Mouse (Mus musculus) right cerebral cortex, postnatal 25 days (tissue): ENCODE results near the gene Map1lc3a.

ENCODE experiments used
- DNase-seq: peaks from one replicate; pipeline ENCODE4 v3.0.0; 2022

The Map1lc3a gene

DNA sequence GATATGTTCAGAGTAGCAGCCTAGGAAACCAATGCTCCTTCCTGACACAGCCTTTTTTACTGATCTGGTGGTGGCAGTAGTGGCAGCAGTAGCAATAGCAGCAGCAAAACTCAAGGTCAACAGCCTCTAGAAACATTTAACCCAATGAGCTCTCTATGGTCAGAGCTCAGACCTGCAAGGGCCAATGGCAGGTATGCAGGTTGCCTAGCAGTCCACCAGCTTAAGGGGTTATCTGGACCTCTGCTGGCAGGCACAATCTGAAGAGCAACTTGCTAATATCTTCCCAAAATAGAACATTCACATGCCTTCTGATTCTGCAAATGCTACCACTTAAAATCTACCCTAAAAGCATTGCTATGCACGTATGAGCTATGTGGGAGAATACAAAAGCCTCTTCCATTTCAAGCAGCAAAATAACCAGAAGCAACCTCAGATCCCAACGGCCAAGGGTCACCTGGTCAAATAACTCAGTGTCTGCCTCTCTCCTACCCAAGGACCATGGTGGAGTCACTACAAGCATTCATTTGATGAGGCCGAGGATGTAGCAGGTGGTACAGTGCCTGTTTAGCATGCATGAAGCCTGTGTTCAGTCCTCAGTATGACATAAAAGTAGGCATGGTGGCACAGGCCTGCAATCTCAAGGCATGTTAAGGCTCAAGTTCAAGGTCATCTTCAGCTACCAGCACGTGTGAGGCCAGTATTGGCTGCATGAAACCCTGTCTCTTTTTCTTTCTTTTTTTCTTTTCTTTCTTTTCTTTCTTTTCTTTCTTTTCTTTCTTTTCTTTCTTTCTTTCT lies 11.6 kb downstream of the Map1lc3a start:
- no peak for DNase-seq

DNA sequence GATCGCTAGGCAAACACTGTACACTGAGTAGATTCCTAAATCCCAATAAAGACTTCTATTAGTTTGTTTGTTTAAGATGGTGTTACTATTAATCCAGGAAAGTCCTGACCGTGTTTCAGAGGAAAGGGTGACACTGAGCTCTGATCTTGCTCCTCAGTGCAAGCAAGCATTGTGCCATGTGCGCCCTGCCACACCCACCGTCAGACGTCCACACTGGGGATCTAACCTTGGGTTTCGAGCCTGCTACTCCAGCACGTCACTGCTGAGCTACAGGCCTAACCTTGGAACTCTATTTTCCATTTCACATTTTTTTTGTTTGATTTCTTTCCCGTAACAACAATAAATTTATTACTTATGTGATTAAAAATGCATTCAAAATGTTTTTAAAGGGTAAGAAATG lies 14.0 kb downstream of the Map1lc3a start:
- DNase-seq, result no peak

DNA sequence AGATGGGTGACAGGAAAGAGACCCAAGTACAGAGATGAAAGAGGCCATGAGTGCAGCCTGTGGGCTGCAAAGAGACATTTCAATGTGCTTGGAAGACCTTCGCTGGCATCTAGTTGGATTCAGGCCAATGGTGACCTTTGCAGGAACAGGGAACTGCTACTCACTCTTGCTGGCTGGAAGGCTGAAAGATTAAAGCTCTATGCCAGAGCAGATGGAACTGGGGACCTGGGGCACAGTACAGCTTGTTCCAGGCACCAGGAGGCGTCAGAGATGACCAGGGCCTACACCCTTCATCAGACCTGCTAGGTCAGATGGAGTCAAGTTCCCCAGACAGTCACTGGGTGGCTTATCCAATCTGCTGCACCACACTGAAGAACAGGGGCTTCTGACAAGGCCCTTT lies 17.3 kb downstream of the Map1lc3a start:
- no peak for DNase-seq

DNA sequence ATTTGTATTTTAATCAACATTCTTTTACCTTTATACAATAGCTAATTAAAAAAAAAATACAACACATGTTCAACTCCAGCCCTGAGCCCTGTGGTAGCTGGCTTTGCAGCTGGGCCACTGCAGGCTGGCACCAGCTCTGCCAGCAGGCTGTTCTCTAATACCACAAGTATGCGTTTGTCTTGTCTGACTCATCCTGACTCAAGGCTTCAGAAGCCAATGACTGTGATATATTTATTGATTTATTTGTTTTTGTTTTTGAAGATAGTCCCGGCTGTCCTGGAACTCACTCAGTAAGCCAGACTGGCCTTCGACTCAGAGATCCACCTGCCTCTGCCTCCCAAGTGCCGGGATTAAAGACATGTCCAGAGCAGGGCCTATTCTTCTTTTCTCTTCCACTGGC lies 17.8 kb downstream of the Map1lc3a start:
- no peak for DNase-seq

DNA sequence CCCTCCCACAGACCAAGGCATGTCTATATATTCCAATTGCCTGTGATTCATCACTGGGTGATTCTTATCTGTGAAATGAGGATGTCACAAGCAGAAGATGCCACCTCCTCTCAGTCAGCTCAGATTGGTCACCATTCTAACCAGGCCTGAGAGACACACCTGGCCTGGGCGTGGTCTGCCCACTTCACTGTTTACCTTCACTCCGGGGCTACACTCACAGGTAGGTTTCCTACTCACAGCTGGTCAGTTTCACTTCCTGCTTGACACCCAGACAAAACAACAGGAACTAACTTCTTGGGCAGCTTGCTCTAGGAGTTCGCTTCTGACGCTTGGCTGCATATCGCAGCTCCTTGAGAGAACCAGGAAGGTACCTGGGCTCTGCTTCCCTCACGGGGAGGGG lies 19.4 kb downstream of the Map1lc3a start:
- DNase-seq, result no peak

DNA sequence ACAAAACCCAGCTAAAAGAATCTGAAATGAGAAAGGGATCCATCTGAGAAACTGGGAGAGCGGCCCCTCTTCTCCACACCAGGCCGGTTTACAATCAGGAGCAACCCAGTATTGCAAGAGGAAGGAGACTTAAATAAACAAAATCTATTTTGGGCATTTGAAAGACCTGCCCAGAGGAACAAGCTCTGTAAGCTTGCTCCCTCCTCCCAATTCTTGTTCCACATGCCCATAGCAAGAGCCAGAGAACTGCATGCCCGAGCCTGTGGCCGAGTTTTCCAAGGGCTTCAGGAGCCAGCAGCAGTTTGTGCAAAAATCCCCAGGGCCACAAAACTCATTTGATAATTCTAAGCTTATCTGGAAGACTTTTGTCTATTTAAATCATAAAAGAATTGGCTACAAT lies 23.5 kb downstream of the Map1lc3a start:
- no peak for DNase-seq

DNA sequence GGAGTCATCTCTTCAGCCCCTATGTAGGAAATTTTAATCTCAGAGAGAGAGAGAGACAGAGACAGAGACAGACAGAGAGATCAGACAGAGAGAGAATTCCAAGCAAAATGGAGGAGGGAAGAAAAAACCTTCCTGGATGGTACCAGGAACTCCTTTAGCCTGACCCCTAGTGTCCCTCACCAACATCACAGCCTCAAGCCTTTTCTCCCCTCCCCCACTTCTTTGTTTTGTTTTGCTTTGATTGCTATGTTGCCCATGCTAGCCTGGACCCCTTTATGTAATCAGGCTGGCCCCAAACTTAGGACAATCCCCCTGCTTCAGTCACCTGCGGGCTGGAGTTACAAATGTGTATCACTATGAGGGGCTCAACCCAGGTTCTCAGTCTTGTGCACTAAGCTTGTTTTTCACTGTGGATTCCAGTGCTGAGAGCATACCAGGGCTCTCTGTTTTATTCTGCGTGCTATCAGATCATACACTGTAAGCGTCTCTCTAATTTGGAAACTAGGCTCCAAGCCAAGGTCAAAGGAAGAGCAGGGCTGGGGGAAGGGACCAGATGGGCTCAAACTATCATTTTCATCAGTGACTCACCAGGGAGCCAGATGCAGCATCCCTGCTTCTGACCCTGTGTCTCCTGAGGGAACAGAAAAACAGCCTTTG lies 33.0 kb downstream of the Map1lc3a start:
- no peak for DNase-seq

DNA sequence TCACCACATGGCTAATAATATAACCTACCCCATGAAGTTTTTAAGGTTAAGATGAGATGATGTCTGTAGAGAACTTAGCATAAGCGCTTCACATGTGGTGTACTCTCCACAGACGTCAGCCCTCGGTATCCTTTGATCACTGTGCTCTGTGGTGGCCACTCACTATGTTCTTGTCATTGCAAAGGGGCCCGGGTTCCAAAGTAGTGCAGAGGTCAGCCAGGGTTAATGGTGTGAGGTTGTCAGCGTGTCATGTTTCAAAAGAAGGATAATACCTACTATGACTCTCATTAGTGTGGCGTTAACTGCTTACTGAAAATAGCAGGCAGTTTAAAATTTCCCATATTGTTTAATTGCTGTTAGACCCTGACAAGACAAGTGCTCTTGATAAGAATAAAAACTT lies 37.6 kb downstream of the Map1lc3a start:
- DNase-seq, result no peak

DNA sequence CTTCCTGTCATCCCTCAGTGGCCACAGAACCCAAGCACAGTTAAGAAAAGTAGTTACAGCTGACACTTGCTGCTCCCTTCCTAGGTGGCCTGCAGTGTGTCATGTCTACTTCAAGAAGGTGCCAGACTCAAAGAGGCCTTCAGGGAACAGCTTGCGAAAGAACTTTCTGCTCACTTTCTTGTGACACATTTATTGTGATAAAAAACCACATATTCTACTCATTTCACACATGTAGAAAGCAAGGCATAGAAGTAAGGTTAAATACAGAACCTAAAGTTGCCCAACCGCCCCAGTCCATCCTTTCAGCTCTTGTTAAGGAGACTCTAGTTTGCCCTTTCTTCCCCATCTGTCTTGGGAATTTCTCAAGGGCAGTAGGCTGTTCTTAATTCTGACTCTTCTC lies 42.5 kb downstream of the Map1lc3a start:
- no peak for DNase-seq

DNA sequence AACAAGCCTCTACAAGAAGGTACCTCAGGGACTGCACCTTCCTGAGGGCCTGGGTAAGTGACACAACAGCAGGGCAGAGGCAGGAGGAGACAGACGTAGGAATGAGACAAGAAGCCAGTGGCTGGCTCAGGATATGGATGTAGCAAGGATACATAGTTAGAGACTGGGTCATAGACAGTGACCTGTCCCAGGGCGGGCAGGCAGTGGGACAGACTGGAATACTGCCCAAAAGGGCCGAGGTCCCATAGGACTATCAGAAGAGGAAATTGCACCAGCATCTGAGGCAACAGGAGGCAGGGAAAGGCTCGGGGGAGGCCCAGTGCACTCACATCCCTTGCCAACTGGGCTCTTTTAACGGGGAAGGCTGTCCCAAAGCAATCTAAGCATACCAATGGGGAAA lies 44.5 kb downstream of the Map1lc3a start:
- DNase-seq, result no peak

DNA sequence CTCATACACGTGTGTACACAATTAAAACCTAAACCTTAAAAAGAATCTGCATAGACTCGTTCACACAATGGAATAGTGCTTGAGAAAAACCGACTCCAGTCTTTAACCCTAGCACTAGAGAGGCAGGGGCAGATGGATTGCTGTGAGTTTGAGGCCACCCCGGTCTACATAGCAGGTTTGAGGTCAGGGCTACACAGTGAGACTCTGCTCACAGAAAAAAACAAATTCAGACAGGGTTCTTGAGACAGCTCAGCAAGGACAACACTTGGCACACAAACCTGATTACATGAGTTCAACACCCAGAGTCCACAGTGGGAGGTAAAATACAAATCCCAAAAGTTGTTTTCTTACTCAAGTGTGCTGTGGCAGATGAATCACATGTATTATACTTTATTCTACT lies 49.9 kb downstream of the Map1lc3a start:
- no peak for DNase-seq
